Mouse (Mus musculus) liver, adult 2 months (tissue): ENCODE measurements at regions not wholly inside any gene's neighbourhood (a gene's known extent, or its start where the extent isn't known, plus 50 kb on each side); places are given as distances from the start of the nearest gene placed in this dataset.

Source experiments
- DNase-seq: peaks from one replicate; pipeline ENCODE4 v3.0.0-alpha.2; 2011; ENCODE audit warnings: low read depth, low spot score; ENCODE audit errors: extremely low read depth
- H3K27ac ChIP-seq: fragments of 200-500 bp; replicated peaks from 2 replicates; pipeline ENCODE4 v1.5.1; 2012; ENCODE audit warnings: low read depth, mild to moderate bottlenecking, control low read depth, inconsistent platforms, low read length; ENCODE audit not compliant: insufficient read depth
- H3K27me3 ChIP-seq: fragments of 200-500 bp; 2 replicates; pipeline ENCODE4 v1.6.1; 2012; ENCODE audit warnings: mild to moderate bottlenecking, moderate library complexity, low read length, inconsistent platforms; ENCODE audit not compliant: control insufficient read depth, insufficient read depth
- H3K36me3 ChIP-seq: fragments of 200-500 bp; 2 replicates; pipeline ENCODE4 v1.6.1; 2012; ENCODE audit warnings: low read length, inconsistent platforms; ENCODE audit not compliant: control insufficient read depth, insufficient read depth
- H3K4me1 ChIP-seq: fragments of 200-500 bp; 2 replicates; pipeline ENCODE4 v1.6.1; 2011; ENCODE audit warnings: low read length; ENCODE audit not compliant: control insufficient read depth, insufficient read depth
- H3K4me3 ChIP-seq: fragments of 200-500 bp; 2 replicates; pipeline ENCODE4 v1.5.1; 2011; ENCODE audit warnings: low read depth, mild to moderate bottlenecking, control low read depth, low read length, moderate library complexity; ENCODE audit not compliant: insufficient read depth
- H3K79me2 ChIP-seq: fragments of 200-500 bp; 2 replicates; pipeline ENCODE4 v1.6.1; 2012; ENCODE audit warnings: inconsistent platforms, mild to moderate bottlenecking, low read length, moderate library complexity; ENCODE audit not compliant: control insufficient read depth, insufficient read depth
- H3K9ac ChIP-seq: fragments of 200-500 bp; 2 replicates; pipeline ENCODE4 v1.6.1; 2012; ENCODE audit warnings: low read depth, mild to moderate bottlenecking, control low read depth, inconsistent platforms, low read length
- CTCF ChIP-seq: fragments of 200-500 bp; IDR thresholded peaks from 2 replicates; pipeline ENCODE4 v1.5.1; 2011; ENCODE audit warnings: low read depth, low read length, control low read depth
- POLR2A ChIP-seq: fragments of 200-500 bp; IDR thresholded peaks from 2 replicates; pipeline ENCODE4 v1.6.1; 2011; ENCODE audit warnings: low read length, control low read depth; ENCODE audit not compliant: insufficient read depth; ENCODE audit errors: extremely low read depth
- WGBS: fragments of 180-500 bp; shearing (Covaris S2); methylation state at CpG from one replicate; pipeline ENCODE4 v1.1.7; 2018; 5-methylcytosine and 5-hydroxymethylcytosine counted together

- Histone ChIP-seq H3K4me1 (0 out of 2 replicates have a peak, but pooled peaks cover 2% of the 10 kb centered on the region), H3K27me3 (no peaks in the 10 kb centered on the region; the same call in 1 of the 2 replicates), H3K9ac (no peak overlapping the region), H3K27ac (no peak overlapping the region), H3K4me3 (no peak overlapping the region), H3K79me2 (no peaks in the 10 kb centered on the region), H3K36me3 (no peaks in the 10 kb centered on the region)
- WGBS, result 42% methylated on average over 7 of the region's 7 CpGs
- DNase-seq, result no peak
- TF ChIP-seq POLR2A, result no peak
- no peak for TF ChIP-seq CTCF
Observed at GRCm38 (mm10) chr7:95689161-95689833, 481.7 kb upstream of the Tenm4 start.

- WGBS, result 90% methylated on average over 9 of the region's 9 CpGs
- H3K27ac ChIP-seq, result no peak overlapping the region
- DNase-seq, result no peak
- H3K9ac ChIP-seq, result no peak overlapping the region
- H3K4me3 ChIP-seq, result no peak overlapping the region
- H3K79me2 ChIP-seq, result no peaks in the 10 kb centered on the region
- TF ChIP-seq POLR2A, result no peak
- no peak for TF ChIP-seq CTCF
- no peaks in the 10 kb centered on the region for H3K27me3 ChIP-seq
- H3K36me3 ChIP-seq, result no peaks in the 10 kb centered on the region
- no peaks in the 10 kb centered on the region for H3K4me1 ChIP-seq
Observed at GRCm38 (mm10) chr7:95699506-95699905, 471.5 kb upstream of the Tenm4 start.

DNA sequence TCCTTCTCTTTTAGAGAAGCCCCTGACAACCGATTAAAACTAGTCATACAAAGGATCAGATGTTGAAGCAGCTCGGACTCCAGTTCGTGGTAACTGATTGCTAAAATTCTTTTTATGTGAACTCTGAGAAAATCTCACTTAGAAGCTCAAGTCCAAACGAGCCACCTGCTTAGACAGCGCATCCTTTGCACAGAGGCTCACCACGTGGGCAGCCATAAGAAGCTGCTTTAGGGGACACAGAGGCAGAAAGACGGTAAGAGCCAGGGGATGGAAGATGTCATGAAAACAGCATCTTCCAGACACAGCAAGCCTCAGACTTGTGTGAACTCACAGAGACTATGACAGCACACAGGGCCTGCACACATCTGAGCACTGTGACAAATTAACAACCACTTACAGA is 461.0 kb upstream of the Tenm4 start:
- H3K36me3 ChIP-seq, result no peaks in the 10 kb centered on the region
- H3K4me1 ChIP-seq, result no peaks in the 10 kb centered on the region; the same call in 1 of the 2 replicates
- H3K27ac ChIP-seq, result no peak overlapping the region
- 78% methylated on average over 7 of the region's 7 CpGs for WGBS
- H3K9ac ChIP-seq, result no peak overlapping the region
- TF ChIP-seq CTCF (no peak), POLR2A (no peak)
- no peak overlapping the region for H3K4me3 ChIP-seq
- no peaks in the 10 kb centered on the region for H3K27me3 ChIP-seq
- DNase-seq, result no peak
- H3K79me2 ChIP-seq, result no peaks in the 10 kb centered on the region

GRCm38 (mm10) chr7:95720083-95720482 is 451.0 kb upstream of the Tenm4 start:
- no peak for TF ChIP-seq POLR2A
- no peak for TF ChIP-seq CTCF
- peak; percentile 36 for DNase-seq
- no peak overlapping the region for H3K9ac ChIP-seq

DNA sequence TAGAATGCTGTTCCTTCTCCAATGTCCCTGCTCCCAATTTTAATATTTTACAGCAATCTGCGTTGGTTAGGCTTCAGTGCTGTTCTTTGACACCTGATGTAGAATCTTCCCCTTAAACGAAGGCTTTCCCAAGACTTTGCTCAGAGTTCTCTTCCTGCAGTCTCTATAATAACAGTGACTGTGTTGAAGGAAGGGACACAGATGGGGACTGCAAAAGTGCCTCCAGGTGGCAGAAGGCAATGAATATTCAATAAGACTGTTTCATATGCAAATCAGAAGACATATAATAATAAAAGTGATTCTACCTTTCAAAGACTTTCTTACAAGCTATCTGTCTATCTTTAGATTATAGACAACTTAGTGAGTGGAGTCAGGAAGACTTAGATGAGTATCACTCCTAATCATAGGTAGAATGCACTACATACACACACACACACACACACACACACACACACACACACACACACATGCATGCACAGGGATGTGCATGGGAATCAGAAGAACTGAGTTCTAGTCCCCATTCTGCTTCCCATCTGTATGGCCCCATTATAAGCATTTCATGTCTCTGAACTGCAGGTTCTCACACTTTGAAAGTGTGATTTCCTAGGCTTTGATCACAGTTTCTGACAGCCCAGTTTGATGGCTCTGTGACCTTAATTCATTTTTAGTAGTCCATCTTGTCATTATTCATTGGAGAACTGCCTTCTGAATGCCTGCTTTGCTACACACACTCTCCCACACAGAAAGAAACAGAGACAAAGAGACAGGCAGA is 445.1 kb upstream of the Tenm4 start:
- Histone ChIP-seq H3K79me2 (no peaks in the 10 kb centered on the region), H3K27ac (no peak overlapping the region), H3K4me3 (no peak overlapping the region), H3K27me3 (no peaks in the 10 kb centered on the region), H3K4me1 (no peaks in the 10 kb centered on the region), H3K36me3 (no peaks in the 10 kb centered on the region), H3K9ac (no peak overlapping the region)
- 76% methylated on average over 2 of the region's 2 CpGs for WGBS
- no peak for DNase-seq
- no peak for TF ChIP-seq POLR2A
- no peak for TF ChIP-seq CTCF

More at GRCm38 (mm10) chr7:95720083-95720482, 451.0 kb upstream of the Tenm4 start:
- Histone ChIP-seq H3K27me3 (no peaks in the 10 kb centered on the region), H3K36me3 (no peaks in the 10 kb centered on the region), H3K79me2 (no peaks in the 10 kb centered on the region), H3K4me3 (no peak overlapping the region), H3K27ac (no peak overlapping the region), H3K4me1 (no peaks in the 10 kb centered on the region)

DNA sequence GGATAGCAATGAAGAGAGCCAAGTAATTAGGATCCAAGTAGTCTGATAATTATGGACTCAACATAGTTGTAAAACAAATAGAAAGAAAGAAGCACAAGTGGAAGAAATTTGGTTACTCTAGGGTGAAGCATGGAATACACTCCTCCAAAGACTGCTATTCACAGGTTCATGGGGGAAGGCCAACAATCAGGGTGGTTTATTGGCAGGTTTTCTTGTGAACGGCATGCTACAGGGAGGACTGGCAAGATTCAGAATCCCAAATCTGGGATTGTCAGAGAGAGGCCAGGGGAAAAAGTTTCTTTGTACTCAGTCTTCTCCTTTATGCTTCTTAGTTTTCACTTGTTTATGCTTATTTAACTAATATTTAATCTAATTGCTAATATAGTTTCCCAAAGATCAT is 437.2 kb upstream of the Tenm4 start:
- H3K27ac ChIP-seq, result no peak overlapping the region
- TF ChIP-seq CTCF (no peak), POLR2A (no peak)
- H3K9ac ChIP-seq, result no peak overlapping the region
- no peaks in the 10 kb centered on the region for H3K36me3 ChIP-seq
- no peaks in the 10 kb centered on the region for H3K4me1 ChIP-seq
- no peaks in the 10 kb centered on the region for H3K27me3 ChIP-seq
- 90% methylated on average over 1 of the region's 1 CpGs for WGBS
- no peak overlapping the region for H3K4me3 ChIP-seq
- no peak for DNase-seq
- no peaks in the 10 kb centered on the region for H3K79me2 ChIP-seq
